Mouse (Mus musculus): ENCODE measurements at regions not wholly inside any gene's neighbourhood (a gene's known extent, or its start where the extent isn't known, plus 50 kb on each side); places are given as distances from the start of the nearest gene placed in this dataset.

GRCm38 (mm10) chr13:52253138-52253537, 277.9 kb downstream of the Diras2 start:
- TF ChIP-seq GATA1 (IDR thresholded peaks at IDR 0.05; ENCODE audit: low read length) (no peak), TAL1 (IDR thresholded peaks at IDR 0.05; ENCODE audit: low read length) (no peak)

All from erythroblast, embryonic 14.5 days (primary cell).